Mouse (Mus musculus) intestine, postnatal 0 days (tissue): Measurements from ENCODE around the gene Armc3. TPM values are rescaled to one million over a fixed set of nuclear protein-coding genes. Genes with fewer than 3 reads are reported as not detected.

Experiments
- ATAC-seq: fragments of 200-750 bp; cut with Nextera tagmentation; 2 replicates; pipeline ENCODE4 v1.8.0; 2017; ENCODE audit warnings: mild to moderate bottlenecking, moderate TSS enrichment, moderate library complexity
- H3K27ac ChIP-seq: fragments of 300-500 bp; sonication (generic); 2 replicates; pipeline ENCODE4 v1.5.1; 2014; ENCODE audit warnings: mild to moderate bottlenecking, low read depth, low read length, moderate library complexity
- H3K27me3 ChIP-seq: fragments of 300-500 bp; sonication (generic); replicated peaks from 2 replicates; pipeline ENCODE4 v1.6.1; 2014; ENCODE audit warnings: low read length, mixed read lengths; ENCODE audit not compliant: control insufficient read depth, insufficient read depth
- H3K36me3 ChIP-seq: fragments of 300-500 bp; sonication (generic); 2 replicates; pipeline ENCODE4 v1.6.1; 2014; ENCODE audit warnings: mild to moderate bottlenecking, moderate library complexity; ENCODE audit not compliant: control insufficient read depth, insufficient read depth
- H3K4me1 ChIP-seq: fragments of 300-500 bp; sonication (generic); replicated peaks from 2 replicates; pipeline ENCODE4 v1.6.1; 2014; ENCODE audit warnings: antibody characterized with exemption, low read length, mixed read lengths; ENCODE audit not compliant: control insufficient read depth, insufficient read depth
- H3K4me2 ChIP-seq: fragments of 300-500 bp; sonication (generic); replicated peaks from 2 replicates; pipeline ENCODE4 v1.6.1; 2014; ENCODE audit warnings: low read depth, mild to moderate bottlenecking, moderate library complexity
- H3K4me3 ChIP-seq: fragments of 300-500 bp; sonication (generic); 2 replicates; pipeline ENCODE4 v1.5.1; 2014; ENCODE audit warnings: low read depth, low read length
- H3K9ac ChIP-seq: fragments of 300-500 bp; sonication (generic); 2 replicates; pipeline ENCODE4 v1.6.1; 2014; ENCODE audit warnings: mild to moderate bottlenecking, low read depth, low read length
- H3K9me3 ChIP-seq: fragments of 300-500 bp; sonication (generic); 2 replicates; pipeline ENCODE4 v1.6.1; 2016; ENCODE audit warnings: mixed run types; ENCODE audit not compliant: control insufficient read depth
- CTCF ChIP-seq: sonication (generic); IDR thresholded peaks from 2 replicates; pipeline ENCODE4 v1.5.1; 2016; ENCODE audit warnings: low read depth, mild to moderate bottlenecking, control low read depth, antibody characterized with exemption, moderate library complexity
- WGBS: fragments of 180-500 bp; shearing (Covaris S2); extraction: QIAGEN DNeasy Blood & Tissue Kit; methylation state at CpG from one replicate; pipeline ENCODE4 v1.1.7; 2014; 5-methylcytosine and 5-hydroxymethylcytosine counted together
- polyA plus RNA-seq: library from polyadenylated mRNA; unstranded; fragments of >200 nt; fragmentation: Nextera tagmentation; extraction: Ambion mirVana; gene quantifications from 2 replicates; pipeline ENCODE4 v1.2.1, GENCODE M21; 2015

The Armc3 gene
- polyA plus RNA-seq, 1 experiment from 2014 or later: 0.09 TPM

- no peaks in the 10 kb centered on the region for H3K27me3 ChIP-seq
- no peaks in the 10 kb centered on the region for H3K4me1 ChIP-seq
- no peaks in the 10 kb centered on the region for H3K9me3 ChIP-seq
- no peak overlapping the region for H3K9ac ChIP-seq
- no peak overlapping the region for H3K27ac ChIP-seq
- no peak for ATAC-seq
- no peak overlapping the region for H3K4me2 ChIP-seq
- H3K36me3 ChIP-seq: no peaks in the 10 kb centered on the region
- TF ChIP-seq CTCF: no peak
- H3K4me3 ChIP-seq: no peak overlapping the region
- 19% methylated on average over 1 of the region's 1 CpGs for WGBS
Observed at GRCm38 (mm10) chr2:19176827-19177236, 22.3 kb upstream of the Armc3 start.

- H3K4me3 ChIP-seq: peak overlapping the region; percentile 34
- no peak overlapping the region for H3K9ac ChIP-seq
- no peak overlapping the region for H3K27ac ChIP-seq
- H3K4me2 ChIP-seq: peak overlapping the region; percentile 58
- no peaks in the 10 kb centered on the region for H3K9me3 ChIP-seq
- 36% methylated on average over 13 of the region's 13 CpGs for WGBS
- no peaks in the 10 kb centered on the region for H3K36me3 ChIP-seq
- TF ChIP-seq CTCF: no peak
- ATAC-seq: no peak
- no peaks in the 10 kb centered on the region for H3K4me1 ChIP-seq
- no peaks in the 10 kb centered on the region for H3K27me3 ChIP-seq
Observed at GRCm38 (mm10) chr2:19199366-19199853, 308 bp downstream of the Armc3 start.

- H3K9me3 ChIP-seq: no peaks in the 10 kb centered on the region
- 79% methylated on average over 1 of the region's 1 CpGs for WGBS
- TF ChIP-seq CTCF: no peak
Observed at GRCm38 (mm10) chr2:19200112-19200511, 1.0 kb downstream of the Armc3 start.

GRCm38 (mm10) chr2:19201682-19202081 lies 2.6 kb downstream of the Armc3 start:
- Histone ChIP-seq H3K9me3 (no peaks in the 10 kb centered on the region), H3K4me2 (no peak overlapping the region), H3K27ac (no peak overlapping the region), H3K4me3 (no peak overlapping the region), H3K4me1 (no peaks in the 10 kb centered on the region), H3K36me3 (no peaks in the 10 kb centered on the region), H3K27me3 (no peaks in the 10 kb centered on the region), H3K9ac (no peak overlapping the region)
- no peak for ATAC-seq
- 27% methylated on average over 2 of the region's 2 CpGs for WGBS
- TF ChIP-seq CTCF: no peak

More at GRCm38 (mm10) chr2:19200112-19200511, 1.0 kb downstream of the Armc3 start:
- Histone ChIP-seq H3K27me3 (no peaks in the 10 kb centered on the region), H3K4me2 (no peak overlapping the region), H3K36me3 (no peaks in the 10 kb centered on the region), H3K27ac (no peak overlapping the region), H3K9ac (no peak overlapping the region), H3K4me3 (no peak overlapping the region), H3K4me1 (no peaks in the 10 kb centered on the region)
- ATAC-seq: no peak

GRCm38 (mm10) chr2:19234305-19234704 lies 35.2 kb downstream of the Armc3 start:
- H3K9ac ChIP-seq: no peak overlapping the region
- H3K4me1 ChIP-seq: no peaks in the 10 kb centered on the region
- no peaks in the 10 kb centered on the region for H3K9me3 ChIP-seq
- no peak overlapping the region for H3K27ac ChIP-seq
- no peak overlapping the region for H3K4me2 ChIP-seq
- no peak for ATAC-seq
- TF ChIP-seq CTCF: no peak
- H3K4me3 ChIP-seq: no peak overlapping the region
- H3K36me3 ChIP-seq: no peaks in the 10 kb centered on the region
- no peaks in the 10 kb centered on the region for H3K27me3 ChIP-seq
- WGBS: 82% methylated on average over 5 of the region's 5 CpGs

GRCm38 (mm10) chr2:19235193-19235592 lies 36.1 kb downstream of the Armc3 start:
- ATAC-seq: no peak
- H3K36me3 ChIP-seq: no peaks in the 10 kb centered on the region
- H3K9me3 ChIP-seq: no peaks in the 10 kb centered on the region
- no peak overlapping the region for H3K9ac ChIP-seq
- H3K4me3 ChIP-seq: no peak overlapping the region
- no peaks in the 10 kb centered on the region for H3K27me3 ChIP-seq
- H3K27ac ChIP-seq: no peak overlapping the region
- no peak for TF ChIP-seq CTCF
- 92% methylated on average over 2 of the region's 2 CpGs for WGBS
- H3K4me1 ChIP-seq: no peaks in the 10 kb centered on the region
- no peak overlapping the region for H3K4me2 ChIP-seq

- no peak for ATAC-seq
- Histone ChIP-seq H3K27me3 (no peaks in the 10 kb centered on the region), H3K9me3 (no peaks in the 10 kb centered on the region), H3K27ac (no peak overlapping the region), H3K36me3 (no peaks in the 10 kb centered on the region), H3K9ac (no peak overlapping the region), H3K4me3 (no peak overlapping the region), H3K4me2 (no peak overlapping the region), H3K4me1 (no peaks in the 10 kb centered on the region)
- 74% methylated on average over 4 of the region's 4 CpGs for WGBS
- TF ChIP-seq CTCF: no peak
Observed at GRCm38 (mm10) chr2:19235614-19236013, 36.5 kb downstream of the Armc3 start.
